Mouse (Mus musculus): Measurements from ENCODE around the gene 1700008P02Rik. TPM values are rescaled to one million over a fixed set of nuclear protein-coding genes. Genes with fewer than 3 reads are reported as not detected.
"Not testable (repeated sequence)": the region's sequence is repeated elsewhere in the genome, so short reads cannot be mapped to it uniquely, and the experiment has no call there.

1700008P02Rik gene
- not detected for polyA plus RNA-seq (2017; shearing (Covaris generic))

DNA sequence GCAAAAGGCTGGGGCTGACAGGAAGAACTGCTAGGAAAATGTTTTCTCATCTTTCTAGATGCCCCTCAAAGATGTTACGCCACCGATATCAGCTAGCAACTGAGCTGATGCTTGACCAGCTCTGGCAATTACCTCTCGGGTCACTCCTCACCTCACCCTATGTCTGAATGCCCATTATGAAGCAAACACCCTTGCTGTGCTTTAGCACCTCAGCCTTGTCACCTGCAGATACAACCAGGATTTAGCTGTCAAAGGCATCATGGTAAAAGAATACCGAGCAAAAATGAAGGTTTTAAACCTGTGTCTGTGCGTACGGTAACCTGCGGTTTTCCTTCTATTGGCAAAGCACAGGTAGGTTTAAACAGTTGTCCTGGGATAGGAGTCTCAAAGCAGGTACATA, at the start of gene 1700008P02Rik:
1700008P02Rik (minus strand) TSS at position 101 of the 400 bp plus-strand sequence.
- ATAC-seq: no peak

DNA sequence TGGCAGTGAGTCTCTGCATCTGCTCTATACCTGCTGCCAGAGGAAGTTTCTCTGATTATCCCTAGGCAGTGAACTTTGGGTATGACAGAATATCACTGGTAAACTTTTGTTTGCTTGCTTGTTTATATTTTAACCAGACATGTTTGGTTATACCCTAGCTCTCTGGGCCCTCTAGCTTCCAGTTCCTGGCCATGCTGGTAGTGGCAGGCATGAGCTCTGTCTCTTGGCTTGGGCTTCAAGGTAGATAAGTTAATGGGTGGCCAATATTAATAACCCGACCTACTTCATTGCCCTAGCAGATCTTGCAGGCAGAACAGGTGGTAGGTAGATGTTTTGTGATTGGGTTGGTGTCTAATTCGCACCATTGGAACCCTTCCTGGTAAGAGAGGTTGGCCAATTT, 29.2 kb upstream of the 1700008P02Rik start:
- no peak for ATAC-seq

DNA sequence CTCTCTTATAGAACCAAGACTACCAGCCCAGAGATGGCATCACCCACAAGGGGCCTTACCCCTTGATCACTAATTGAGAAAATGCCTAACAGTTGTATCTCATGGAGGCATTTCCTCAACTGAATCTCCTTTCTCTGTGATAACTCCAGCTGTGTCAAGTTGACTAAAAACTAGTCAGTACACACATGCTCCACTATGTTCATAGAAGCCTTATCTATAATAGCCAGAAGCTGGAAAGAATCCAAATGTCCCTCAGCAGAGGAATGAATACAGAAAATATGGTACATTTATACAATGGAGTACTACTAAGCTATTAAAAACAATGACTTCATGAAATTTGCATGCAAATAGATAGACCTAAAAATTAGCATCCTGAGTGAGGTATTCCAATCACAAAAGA, 17.9 kb upstream of the 1700008P02Rik start:
- ATAC-seq: not testable (repeated sequence)

- no peak for ATAC-seq
Measured at GRCm38 (mm10) chr3:6634256-6634655, 14.0 kb upstream of the 1700008P02Rik start.

GRCm38 (mm10) chr3:6617881-6618280, 2.4 kb downstream of the 1700008P02Rik start:
- no peak for ATAC-seq
